Mouse (Mus musculus): ENCODE measurements around the gene Marcksl1.

- no peak for TF ChIP-seq CTCF (conservative IDR thresholded peaks at IDR 0.05; ENCODE audit: insufficient read depth, insufficient read length, low read depth, low read length)
- TF ChIP-seq POLR2A (IDR thresholded peaks at IDR 0.05; ENCODE audit: low read depth, low read length): no peak
Observed at GRCm38 (mm10) chr4:129508834-129509600, 4.4 kb upstream of the Marcksl1 start.
